Mouse (Mus musculus) layer of hippocampus, postnatal 25 days (tissue): ENCODE measurements around the gene Cherp. TPM values are rescaled to one million over a fixed set of nuclear protein-coding genes. Genes with fewer than 3 reads are reported as not detected.
A peak's percentile ranks its signal among the peaks of the same experiment; 100 is the strongest.

Experiments
- DNase-seq, 2 experiments: peaks; one replicate each; pipeline ENCODE4 v3.0.0; 2022; ENCODE audit warnings: mixed read lengths in 2 of 2, low spot score in 1 of 2; ENCODE audit errors: extremely low spot score in 1 of 2
- total RNA-seq, 2 experiments: library from RNA; stranded (reverse); gene quantifications; 2 replicates each; pipeline ENCODE4 v1.2.3; 2021

Cherp gene
- total RNA-seq = 10 to 100 TPM; 67.2 to 79.6 TPM

- peak; percentile 90 to 91 for DNase-seq
These were observed at the start of gene Cherp for GRCm38 (mm10) chr8:72474826-72475546. Gene Cherp, minus strand, starts transcription at chr8:72475226.

GRCm38 (mm10) chr8:72521888-72522287 lies 46.9 kb upstream of the Cherp start:
- no peak for DNase-seq

- no peak for DNase-seq
These were observed 42.5 kb upstream of the Cherp start for GRCm38 (mm10) chr8:72517421-72517988.

- no peak for DNase-seq
These were observed 38.1 kb upstream of the Cherp start for GRCm38 (mm10) chr8:72513158-72513557.

GRCm38 (mm10) chr8:72512648-72513047 lies 37.6 kb upstream of the Cherp start:
- no peak for DNase-seq

- no peak for DNase-seq
These were observed 32.5 kb upstream of the Cherp start for GRCm38 (mm10) chr8:72507505-72507904.

- no peak for DNase-seq
These were observed 29.8 kb upstream of the Cherp start for GRCm38 (mm10) chr8:72504637-72505314.

- no peak for DNase-seq
These were observed 29.1 kb upstream of the Cherp start for GRCm38 (mm10) chr8:72504137-72504536.

- no peak for DNase-seq
These were observed 25.5 kb upstream of the Cherp start for GRCm38 (mm10) chr8:72500521-72500931.

- no peak for DNase-seq
These were observed 24.7 kb upstream of the Cherp start for GRCm38 (mm10) chr8:72499521-72500284.

GRCm38 (mm10) chr8:72498527-72498926 lies 23.5 kb upstream of the Cherp start:
- no peak for DNase-seq

GRCm38 (mm10) chr8:72497911-72498310 lies 22.9 kb upstream of the Cherp start:
- no peak for DNase-seq

- DNase-seq = no peak
These were observed 21.2 kb upstream of the Cherp start for GRCm38 (mm10) chr8:72496217-72496616.

GRCm38 (mm10) chr8:72495411-72496111 lies 20.5 kb upstream of the Cherp start:
- no peak for DNase-seq

GRCm38 (mm10) chr8:72493381-72493780 lies 18.4 kb upstream of the Cherp start:
- DNase-seq = no peak

GRCm38 (mm10) chr8:72492622-72493081 lies 17.6 kb upstream of the Cherp start:
- peak; percentile 98 to 100 for DNase-seq

- DNase-seq = peak in 1 of 2 experiments; percentile 23
These were observed 16.9 kb upstream of the Cherp start, which contains the start of gene Slc35e1 for GRCm38 (mm10) chr8:72491680-72492621. Gene Slc35e1, minus strand, starts transcription at chr8:72492614.

GRCm38 (mm10) chr8:72491017-72491416 lies 16.0 kb upstream of the Cherp start:
- no peak for DNase-seq

- no peak for DNase-seq
These were observed 12.0 kb upstream of the Cherp start for GRCm38 (mm10) chr8:72487014-72487413.
